ENCODE assay signal across 9 mouse cellular contexts in genomic region chr6:98046295-98047108, GRCm38 (mm10).
A peak's percentile ranks its signal among the peaks of the same experiment; 100 is the strongest.
DNase-seq lines count a peak whose midpoint lies in the region; ATAC-seq lines count a peak whose summit lies in the region.
"Had no signal": no experiment of that assay in that cellular context is flagged by ENCODE, and none has a peak within 500 bp of the region (broad histone marks: within the 10 kb centered on the region; RNA-seq: fewer than 3 reads in every experiment).

No protein-coding gene starts in this region.

- H3K27me3 ChIP-seq in hindbrain, embryonic 13.5 days: peaks cover 40% of the 10 kb centered on the region
- no peaks in the 10 kb centered on the region for H3K27me3 ChIP-seq in kidney, embryonic 14.5 days (ENCODE audit: control insufficient read depth, insufficient read depth, low read length)
- H3K27me3 ChIP-seq: heart, embryonic 12.5 days had no signal

- 33% methylated on average over 11 of the region's 11 CpGs for WGBS in hindbrain, embryonic 13.5 days
- 77% methylated on average over 11 of the region's 11 CpGs for WGBS in kidney, embryonic 14.5 days

- H3K9ac ChIP-seq in hindbrain, embryonic 13.5 days: no peak overlapping the region
- no peak overlapping the region for H3K9ac ChIP-seq in kidney, embryonic 14.5 days (ENCODE audit: low read depth, low read length)
- H3K9ac ChIP-seq: heart, embryonic 12.5 days had no signal

- H3K4me3 ChIP-seq in hindbrain, embryonic 13.5 days: no peak overlapping the region
- no peak overlapping the region for H3K4me3 ChIP-seq in kidney, embryonic 14.5 days (ENCODE audit: low read length)
- H3K4me3 ChIP-seq: heart, embryonic 12.5 days had no signal

- no peaks in the 10 kb centered on the region for H3K9me3 ChIP-seq in hindbrain, embryonic 13.5 days
- H3K9me3 ChIP-seq in kidney, embryonic 14.5 days (ENCODE audit: control insufficient read depth, low read length): no peaks in the 10 kb centered on the region
- H3K9me3 ChIP-seq: heart, embryonic 12.5 days had no signal

- H3K4me1 ChIP-seq in hindbrain, embryonic 13.5 days (replicated peaks): peaks cover 25% of the 10 kb centered on the region
- H3K4me1 ChIP-seq in kidney, embryonic 14.5 days (ENCODE audit: control insufficient read depth, insufficient read depth, low read length): no peaks in the 10 kb centered on the region

- DNase-seq in embryo, embryonic 11 days: peak; percentile 34
- no peak for DNase-seq in embryo, embryonic 10 days (ENCODE audit: low spot score)
- DNase-seq in NIH3T3 (ENCODE audit: low read depth): peak; percentile 38
- peak; percentile 20 for DNase-seq in mesoderm, embryonic 11.5 days (ENCODE audit: low read depth, low spot score)
- DNase-seq in yolk sac, embryonic 10.5 days (ENCODE audit: low spot score): no peak
- no peak for DNase-seq in lung, adult 18-20 months

- ATAC-seq in hindbrain, embryonic 13.5 days (ENCODE audit: low FRiP score): peak; percentile 80
- ATAC-seq in kidney, embryonic 14.5 days (ENCODE audit: low FRiP score, low TSS enrichment): no peak

- 0 out of 2 replicates have a peak overlapping the region, but pooled peaks have one; percentile 13 for H3K27ac ChIP-seq in hindbrain, embryonic 13.5 days
- H3K27ac ChIP-seq in kidney, embryonic 14.5 days (ENCODE audit: low read depth, low read length): no peak overlapping the region

- no peaks in the 10 kb centered on the region for H3K36me3 ChIP-seq in hindbrain, embryonic 13.5 days
- no peaks in the 10 kb centered on the region for H3K36me3 ChIP-seq in kidney, embryonic 14.5 days (ENCODE audit: control insufficient read depth, insufficient read depth, low read length)
- H3K36me3 ChIP-seq: heart, embryonic 12.5 days had no signal

- no peak overlapping the region for H3K4me2 ChIP-seq in hindbrain, embryonic 13.5 days
- H3K4me2 ChIP-seq in kidney, embryonic 14.5 days (replicated peaks; ENCODE audit: low read depth, low read length): no peak overlapping the region
- H3K4me2 ChIP-seq: heart, embryonic 12.5 days had no signal

Comparison
In these comparisons a context has a peak if more than half of its experiments do, and no peak if none do; other contexts are left out.
1. DNase-seq: peak in embryo, embryonic 11 days (single experiment), NIH3T3 (single experiment) and mesoderm, embryonic 11.5 days (single experiment); none in embryo, embryonic 10 days (single experiment), yolk sac, embryonic 10.5 days (single experiment) and lung, adult 18-20 months (0 of 2).